Mouse (Mus musculus): ENCODE data around the gene Fam19a3.
A peak's percentile ranks its signal among the peaks of the same experiment; 100 is the strongest.
"Not testable (repeated sequence)": the region's sequence is repeated elsewhere in the genome, so short reads cannot be mapped to it uniquely, and the experiment has no call there.

The Fam19a3 gene

GRCm38 (mm10) chr3:104781471-104781903 is at the start of gene Fam19a3:
Fam19a3 (minus strand) TSS chr3:104781840.
- no peak for DNase-seq (ENCODE audit: low spot score in 2 of 2)

GRCm38 (mm10) chr3:104822413-104822812 is 40.8 kb upstream of the Fam19a3 start:
- DNase-seq (ENCODE audit: low spot score in 2 of 2) = no peak

- DNase-seq (ENCODE audit: low spot score in 2 of 2) = no peak
These were observed 38.8 kb upstream of the Fam19a3 start for GRCm38 (mm10) chr3:104820426-104820825.

- DNase-seq (ENCODE audit: low spot score in 2 of 2) = no peak
These were observed 37.1 kb upstream of the Fam19a3 start for GRCm38 (mm10) chr3:104818749-104819134.

GRCm38 (mm10) chr3:104817991-104818748 is 36.5 kb upstream of the Fam19a3 start, which contains the start of gene Mov10:
Mov10 (minus strand) TSS chr3:104818563.
- DNase-seq (ENCODE audit: low spot score in 2 of 2) = peak; percentile 47 to 56

GRCm38 (mm10) chr3:104817481-104817990 is 35.9 kb upstream of the Fam19a3 start:
- DNase-seq (ENCODE audit: low spot score in 2 of 2) = peak; percentile 38 to 73

- DNase-seq (ENCODE audit: low spot score in 2 of 2) = no peak
These were observed 34.5 kb upstream of the Fam19a3 start for GRCm38 (mm10) chr3:104816130-104816529.

- DNase-seq (ENCODE audit: low spot score in 2 of 2) = no peak
These were observed 33.7 kb upstream of the Fam19a3 start for GRCm38 (mm10) chr3:104815346-104815745.

- no peak for DNase-seq (ENCODE audit: low spot score in 2 of 2)
These were observed 33.1 kb upstream of the Fam19a3 start for GRCm38 (mm10) chr3:104814746-104815145.

GRCm38 (mm10) chr3:104813227-104813626 is 31.6 kb upstream of the Fam19a3 start:
- not testable (repeated sequence) for DNase-seq (ENCODE audit: low spot score in 2 of 2)

- DNase-seq (ENCODE audit: low spot score in 2 of 2) = no peak
These were observed 30.6 kb upstream of the Fam19a3 start for GRCm38 (mm10) chr3:104812254-104812653.

- DNase-seq (ENCODE audit: low spot score in 2 of 2) = no peak
These were observed 30.1 kb upstream of the Fam19a3 start for GRCm38 (mm10) chr3:104811752-104812151.

GRCm38 (mm10) chr3:104805539-104805938 is 23.9 kb upstream of the Fam19a3 start:
- no peak for DNase-seq (ENCODE audit: low spot score in 2 of 2)

- DNase-seq (ENCODE audit: low spot score in 2 of 2) = no peak
These were observed 22.7 kb upstream of the Fam19a3 start for GRCm38 (mm10) chr3:104804312-104804711.

- DNase-seq (ENCODE audit: low spot score in 2 of 2) = no peak
These were observed 19.8 kb upstream of the Fam19a3 start for GRCm38 (mm10) chr3:104801481-104801880.

- DNase-seq (ENCODE audit: low spot score in 2 of 2) = no peak
These were observed 19.0 kb upstream of the Fam19a3 start for GRCm38 (mm10) chr3:104800681-104801080.

- DNase-seq (ENCODE audit: low spot score in 2 of 2) = no peak
These were observed 14.9 kb upstream of the Fam19a3 start for GRCm38 (mm10) chr3:104796430-104797082.

- DNase-seq (ENCODE audit: low spot score in 2 of 2) = no peak
These were observed 14.2 kb upstream of the Fam19a3 start for GRCm38 (mm10) chr3:104795661-104796340.

- DNase-seq (ENCODE audit: low spot score in 2 of 2) = no peak
These were observed 13.4 kb upstream of the Fam19a3 start for GRCm38 (mm10) chr3:104794953-104795470.

GRCm38 (mm10) chr3:104793871-104794828 is 12.5 kb upstream of the Fam19a3 start:
- DNase-seq (ENCODE audit: low spot score in 2 of 2) = peak; percentile 68 to 83
